Mouse (Mus musculus): ENCODE measurements around the gene Pcgf2.
A peak's percentile ranks its signal among the peaks of the same experiment; 100 is the strongest.

The Pcgf2 gene

DNA sequence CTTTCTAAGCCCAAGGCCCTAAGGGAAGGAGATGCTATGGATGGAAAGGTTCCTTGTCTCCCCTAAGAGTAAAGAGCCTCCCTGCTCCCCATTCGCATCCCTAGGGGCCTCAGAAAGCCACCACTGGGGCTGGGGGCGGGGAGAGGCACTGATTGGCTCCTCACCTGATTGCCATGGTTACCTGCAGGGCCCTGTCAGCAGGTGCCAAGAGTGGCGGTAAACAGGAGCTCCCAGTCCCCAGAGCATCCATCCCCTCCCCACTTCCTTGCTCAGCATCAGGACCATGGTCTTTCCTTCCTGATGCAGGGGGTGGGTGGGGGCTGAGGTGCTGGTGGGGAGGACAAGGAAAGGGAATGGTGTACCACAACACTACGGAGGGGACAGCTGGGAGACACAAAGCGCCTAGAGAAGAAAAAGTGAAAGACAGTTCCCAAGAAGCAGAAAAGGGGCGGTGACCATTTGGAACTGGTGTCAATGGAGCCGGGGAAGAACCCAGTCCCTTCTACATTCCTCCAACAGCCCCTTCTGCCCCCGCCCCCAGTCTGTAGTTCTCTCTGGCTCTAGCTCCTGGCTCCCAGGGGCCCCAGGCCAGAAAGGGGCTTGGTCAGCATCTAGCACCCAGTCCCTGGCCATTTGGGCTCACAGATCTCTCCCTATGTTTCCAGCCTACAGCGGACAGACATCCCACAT lies 4.4 kb downstream of the Pcgf2 start:
- DNase-seq (ENCODE audit: low spot score in 2 of 2) = peak in 1 of 2 experiments; percentile 63

DNA sequence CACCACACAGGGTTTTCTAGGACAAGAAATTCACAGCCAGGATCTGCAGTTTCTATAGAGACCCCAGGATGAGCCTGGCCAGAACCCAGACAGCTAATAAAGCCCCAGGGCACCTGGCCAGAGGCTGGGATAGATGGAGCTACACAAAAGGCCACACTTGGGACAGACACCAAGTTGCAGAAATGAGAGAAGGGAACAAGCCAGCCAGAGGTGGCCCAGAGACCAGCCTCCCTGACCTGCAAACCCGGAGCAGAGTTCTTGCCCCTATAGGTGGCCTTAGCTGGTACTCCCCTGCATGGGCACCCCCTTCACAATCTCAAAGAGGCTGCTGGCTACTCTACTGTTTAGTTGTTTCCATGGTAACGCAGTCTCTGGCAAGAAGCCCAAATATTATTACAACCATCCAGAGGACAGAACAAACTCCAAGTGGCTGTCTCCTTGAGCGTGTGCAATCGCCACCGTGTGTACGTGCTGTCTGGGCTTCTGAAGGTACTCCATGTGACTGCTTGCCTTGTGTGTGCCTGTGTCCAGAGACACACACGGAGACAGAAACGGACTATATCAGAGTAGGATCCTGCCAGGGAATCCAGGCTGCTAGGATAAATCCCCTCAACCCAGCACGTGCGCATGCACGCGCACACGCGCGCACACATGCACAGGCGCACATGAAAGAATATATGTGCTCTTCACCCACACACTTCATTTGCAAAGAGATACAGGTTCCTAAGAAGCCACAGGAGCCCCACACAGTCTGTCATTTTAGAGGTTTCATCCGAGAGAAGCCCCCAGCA lies 5.2 kb downstream of the Pcgf2 start:
- DNase-seq (ENCODE audit: low spot score in 2 of 2) = peak; percentile 60 to 72

DNA sequence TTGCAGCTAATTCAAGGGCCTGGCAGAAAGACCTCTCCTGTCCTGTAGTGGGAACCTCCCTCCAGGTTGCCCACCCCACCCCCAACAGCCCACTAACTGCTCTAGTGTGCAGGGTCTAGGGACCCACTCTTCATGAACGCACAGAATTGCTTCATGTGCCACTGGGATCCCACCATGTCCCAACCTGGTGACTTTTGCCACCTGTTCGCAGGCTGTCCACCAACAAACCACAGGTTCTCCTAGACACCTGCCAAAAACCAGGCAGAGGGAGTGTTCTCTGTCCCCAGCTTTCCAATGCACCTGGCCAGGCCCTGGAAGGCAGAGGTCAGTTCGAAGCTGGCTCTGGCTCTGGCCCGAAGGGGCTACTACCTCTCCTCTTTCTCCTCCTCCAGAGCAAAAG lies 5.9 kb downstream of the Pcgf2 start:
- no peak for DNase-seq (ENCODE audit: low spot score in 2 of 2)

DNA sequence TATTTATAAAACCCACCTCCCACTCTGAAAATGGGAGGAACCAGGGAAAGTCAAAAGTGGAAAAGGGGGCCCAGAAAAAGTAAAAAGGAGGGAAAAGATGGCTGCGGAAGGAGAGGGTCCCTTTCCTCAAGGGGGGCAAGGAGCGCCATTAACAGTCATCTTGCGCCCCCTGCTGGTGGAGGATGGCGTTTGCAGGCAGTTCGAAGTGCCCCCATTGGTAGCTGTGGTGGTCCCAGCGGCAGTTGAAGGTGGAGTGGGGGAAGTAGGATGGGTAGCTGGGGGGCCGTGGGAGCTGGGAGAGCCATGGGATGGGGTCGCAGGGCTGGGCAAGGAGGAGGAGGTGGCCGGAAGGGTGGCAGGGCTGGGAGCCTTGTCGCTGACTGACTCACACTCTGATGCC lies 10.4 kb downstream of the Pcgf2 start:
- peak; percentile 53 to 64 for DNase-seq (ENCODE audit: low spot score in 2 of 2)

DNA sequence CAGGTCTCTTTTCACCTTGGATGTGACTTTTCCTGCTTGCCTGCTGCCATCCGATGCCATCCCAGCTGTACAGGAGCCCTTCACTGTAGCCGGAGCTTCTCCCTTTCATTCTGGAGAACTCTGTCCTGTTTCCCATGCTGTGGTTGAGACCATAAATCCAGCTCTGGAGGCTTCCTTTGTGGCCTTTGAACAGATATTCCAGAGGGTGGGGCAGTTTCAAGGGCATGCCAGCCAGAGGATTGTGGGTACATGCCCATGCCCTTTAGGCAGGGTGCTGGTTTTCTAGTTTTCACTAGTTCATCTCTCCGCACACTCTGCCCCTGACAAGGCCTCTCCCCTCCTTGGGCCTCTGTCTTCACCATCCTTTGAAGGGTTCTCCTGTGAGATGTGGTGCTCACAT lies 13.2 kb downstream of the Pcgf2 start:
- DNase-seq (ENCODE audit: low spot score in 2 of 2) = no peak

DNA sequence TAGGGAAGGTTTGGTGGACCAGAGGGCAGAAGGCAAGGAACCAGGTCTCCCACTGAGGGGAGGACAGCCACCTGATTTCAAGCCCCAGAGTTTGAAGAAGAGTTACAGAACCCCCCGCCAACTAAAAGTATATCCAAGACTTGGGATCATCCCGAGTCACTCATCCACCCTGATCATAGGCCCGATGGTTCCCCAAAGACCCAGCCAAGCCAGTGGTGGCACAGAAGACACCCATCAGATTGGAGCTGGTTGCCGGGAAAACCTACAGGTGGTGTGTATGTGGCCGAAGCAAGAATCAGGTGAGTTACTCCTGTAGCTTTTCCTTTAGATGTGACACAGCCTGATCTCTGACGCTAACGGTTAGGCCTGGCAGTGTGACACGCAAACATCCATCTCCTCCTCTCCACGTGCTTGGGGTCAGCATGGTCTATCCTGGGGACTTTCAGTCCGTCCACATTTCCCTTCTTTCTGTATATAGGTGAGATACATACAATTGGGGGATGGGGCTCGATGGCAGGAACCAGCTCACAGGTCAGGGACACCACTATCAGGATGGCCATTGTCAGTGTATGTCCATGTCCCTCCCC lies 13.9 kb downstream of the Pcgf2 start:
- no peak for DNase-seq (ENCODE audit: low spot score in 2 of 2)

DNA sequence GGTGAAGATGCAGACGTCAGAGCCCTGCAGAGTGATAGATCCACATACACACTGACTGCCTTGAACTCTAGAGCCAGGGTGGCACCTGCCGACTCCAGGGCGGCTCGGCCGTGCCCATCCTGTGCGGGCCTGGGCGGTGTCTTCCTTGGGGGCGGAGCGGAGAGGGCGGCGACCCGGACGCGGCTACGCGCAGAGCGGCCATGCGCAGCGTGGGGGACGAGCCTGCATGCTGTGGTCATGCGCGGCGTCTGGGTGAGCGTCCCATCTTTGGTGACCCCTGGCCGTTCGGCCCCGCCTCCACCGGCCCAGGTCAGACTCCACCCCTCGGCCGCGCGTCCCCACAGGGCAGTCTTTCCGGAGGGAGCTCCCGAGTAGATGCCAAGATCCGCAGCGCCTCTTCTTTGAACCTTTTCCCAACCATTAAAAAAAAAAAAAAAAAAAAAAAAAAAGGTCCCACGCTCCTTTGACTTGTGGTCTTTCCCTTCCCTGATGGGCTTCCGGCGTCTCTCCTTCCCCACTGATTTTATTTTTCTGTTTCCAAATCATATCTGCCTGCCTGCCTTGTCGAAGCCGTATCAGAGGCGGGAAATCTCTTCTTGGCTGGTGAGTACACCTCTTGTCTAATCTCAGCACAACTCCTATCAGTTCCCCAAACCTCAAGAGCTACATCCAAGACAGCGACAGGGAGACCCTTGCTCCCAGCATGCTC lies 14.5 kb downstream of the Pcgf2 start, which contains the start of gene Cisd3:
TSS of gene Cisd3 (plus strand) at position 214 of the 709 bp plus-strand sequence.
- peak; percentile 71 to 81 for DNase-seq (ENCODE audit: low spot score in 2 of 2)

DNA sequence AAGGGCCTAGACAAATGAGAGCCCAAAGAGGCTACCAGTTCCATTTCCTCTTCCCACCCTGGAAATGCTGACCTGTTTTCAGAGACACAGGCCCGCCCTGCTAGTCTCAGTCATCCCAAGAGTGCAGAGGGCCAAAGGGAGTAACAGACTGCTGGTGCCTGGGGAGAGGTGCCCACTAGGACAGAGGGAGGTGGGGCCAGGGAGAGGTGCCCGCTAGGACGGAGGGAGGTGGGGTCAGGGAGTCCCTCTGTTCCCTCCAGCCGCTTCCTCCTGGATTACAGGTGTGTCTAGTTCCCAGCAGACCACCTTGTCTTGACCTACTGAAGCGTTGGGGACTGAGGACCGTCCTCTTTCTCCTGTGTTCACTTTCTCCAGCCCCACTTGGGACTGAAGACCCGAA lies 15.5 kb downstream of the Pcgf2 start:
- DNase-seq (ENCODE audit: low spot score in 2 of 2) = no peak

DNA sequence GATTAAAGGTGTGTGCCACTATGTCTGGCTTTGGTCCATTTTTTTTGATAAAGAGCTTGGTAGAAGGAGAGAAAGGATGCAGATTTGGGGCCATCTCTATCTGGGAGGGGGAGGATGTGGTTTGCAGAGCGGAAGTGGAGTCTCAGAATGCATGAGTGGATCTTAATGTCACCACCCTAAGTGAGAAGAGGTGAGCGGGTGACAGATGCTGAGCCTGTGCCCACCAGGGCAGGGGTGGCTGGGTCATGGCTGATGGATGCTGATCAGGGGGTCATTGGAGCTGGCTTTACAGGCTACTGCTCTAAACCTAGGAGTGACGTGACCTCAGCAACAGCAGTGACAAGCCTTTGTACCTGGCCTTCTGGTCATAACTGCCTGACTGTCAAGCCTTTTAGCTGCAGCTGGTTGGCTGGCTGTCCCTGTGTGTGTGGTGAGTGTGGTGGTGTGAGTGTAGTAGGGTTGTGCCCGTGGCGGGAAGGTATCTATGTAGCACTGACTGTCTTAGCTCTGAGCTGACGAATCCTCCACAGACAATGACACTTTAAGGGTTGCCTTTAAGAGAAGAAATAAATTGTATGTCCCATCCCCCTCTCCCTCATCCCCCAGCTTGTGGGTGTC lies 16.1 kb downstream of the Pcgf2 start:
- DNase-seq (ENCODE audit: low spot score in 2 of 2) = no peak

DNA sequence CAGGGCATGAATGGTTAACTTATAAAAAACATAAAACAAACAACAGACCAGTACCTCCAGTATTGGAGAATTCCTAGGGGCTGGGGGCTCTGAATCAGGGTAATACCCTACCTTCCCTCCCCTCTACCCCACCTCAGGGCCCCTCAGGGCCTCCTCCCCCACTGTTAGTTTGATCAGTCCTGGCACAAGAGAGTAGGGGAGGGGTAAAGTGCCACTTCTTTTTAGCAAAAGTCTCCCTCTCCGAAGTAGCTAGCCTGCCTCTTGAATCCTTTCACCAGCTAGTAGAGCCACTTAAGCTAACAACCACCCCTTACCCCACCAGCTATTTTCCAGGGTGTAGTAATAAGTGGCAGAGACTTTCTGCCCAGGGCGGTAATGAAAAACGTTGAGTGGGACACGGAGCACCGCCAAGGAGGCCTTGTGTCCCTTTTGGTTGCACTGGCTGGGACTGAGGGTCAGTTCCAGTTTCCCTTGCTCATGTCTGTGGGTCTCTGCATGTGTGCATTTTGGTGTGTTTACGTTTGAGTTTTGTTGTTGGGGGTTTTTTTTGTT lies 17.7 kb downstream of the Pcgf2 start:
- DNase-seq (ENCODE audit: low spot score in 2 of 2) = no peak

DNA sequence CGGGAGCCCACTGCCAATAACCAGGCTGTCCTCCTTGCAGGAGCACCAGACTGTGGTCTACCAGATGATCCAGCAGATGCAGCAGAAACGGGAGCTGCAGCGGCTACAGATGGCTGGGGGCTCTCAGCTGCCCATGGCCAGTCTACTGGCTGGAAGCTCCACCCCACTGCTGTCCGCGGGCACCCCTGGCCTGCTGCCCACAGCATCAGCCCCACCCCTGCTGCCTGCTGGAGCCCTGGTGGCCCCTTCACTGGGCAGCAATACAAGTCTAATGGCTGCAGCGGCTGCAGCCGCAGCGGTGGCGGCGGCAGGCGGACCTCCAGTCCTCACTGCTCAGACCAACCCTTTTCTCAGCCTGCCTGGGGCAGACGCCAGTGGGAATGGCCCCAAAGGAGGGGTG lies 19.9 kb downstream of the Pcgf2 start:
- no peak for DNase-seq (ENCODE audit: low spot score in 2 of 2)

DNA sequence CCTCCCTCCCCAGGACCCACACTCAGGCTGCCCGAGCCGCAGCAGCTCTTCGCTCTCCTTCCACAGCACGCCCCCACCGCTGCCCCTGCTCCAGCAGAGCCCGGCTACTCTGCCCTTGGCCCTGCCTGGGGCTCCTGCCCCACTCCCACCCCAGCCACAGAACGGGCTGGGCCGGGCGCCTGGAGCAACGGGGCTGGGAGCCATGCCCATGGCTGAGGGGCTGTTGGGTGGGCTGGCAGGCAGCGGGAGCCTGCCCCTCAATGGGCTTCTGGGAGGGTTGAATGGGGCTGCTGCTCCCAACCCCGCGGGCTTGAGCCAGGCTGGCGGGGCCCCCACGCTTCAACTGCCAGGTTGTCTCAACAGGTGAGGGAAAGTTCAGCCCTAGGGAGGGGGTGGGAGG lies 22.0 kb downstream of the Pcgf2 start:
- DNase-seq (ENCODE audit: low spot score in 2 of 2) = no peak

DNA sequence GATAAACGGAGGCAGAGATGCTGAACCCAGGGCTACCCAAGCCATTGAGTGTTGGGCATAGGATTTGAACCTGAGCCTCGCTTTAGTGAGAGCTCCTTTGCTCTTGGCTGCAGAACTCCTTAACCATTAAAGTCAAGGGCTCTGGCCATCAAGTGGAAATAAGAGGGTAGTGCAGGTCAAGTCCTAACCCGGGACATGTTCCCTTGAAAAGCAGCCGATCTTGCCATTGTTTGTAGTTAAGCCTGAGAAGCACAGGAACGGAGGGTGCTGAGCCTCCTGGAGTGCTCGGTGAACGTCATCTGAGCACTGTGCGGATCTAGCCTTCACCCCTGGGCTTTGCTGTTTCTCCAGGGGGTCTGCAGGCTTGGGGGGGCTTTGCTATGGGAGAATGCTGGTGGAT lies 22.5 kb downstream of the Pcgf2 start:
- no peak for DNase-seq (ENCODE audit: low spot score in 2 of 2)

DNA sequence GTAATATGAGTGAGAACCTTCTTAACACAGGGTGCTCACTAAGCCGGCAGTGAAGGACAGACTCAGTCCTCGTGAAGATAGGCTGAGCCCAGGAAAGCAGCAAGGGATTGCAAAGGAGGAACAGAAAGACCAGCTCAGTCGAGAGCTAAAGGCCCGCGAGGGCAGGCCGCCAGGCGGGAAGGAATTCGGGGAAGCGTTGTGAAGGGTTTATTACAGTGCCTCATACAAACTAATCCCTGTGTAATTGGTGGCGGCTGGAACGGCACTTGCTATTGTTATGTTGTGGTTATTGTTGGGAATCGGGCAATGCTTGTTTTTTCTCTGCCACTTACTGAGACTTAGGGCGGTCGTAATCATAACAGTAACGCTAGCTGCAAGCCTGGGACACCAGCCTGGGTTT lies 22.9 kb downstream of the Pcgf2 start:
- DNase-seq (ENCODE audit: low spot score in 2 of 2) = no peak

DNA sequence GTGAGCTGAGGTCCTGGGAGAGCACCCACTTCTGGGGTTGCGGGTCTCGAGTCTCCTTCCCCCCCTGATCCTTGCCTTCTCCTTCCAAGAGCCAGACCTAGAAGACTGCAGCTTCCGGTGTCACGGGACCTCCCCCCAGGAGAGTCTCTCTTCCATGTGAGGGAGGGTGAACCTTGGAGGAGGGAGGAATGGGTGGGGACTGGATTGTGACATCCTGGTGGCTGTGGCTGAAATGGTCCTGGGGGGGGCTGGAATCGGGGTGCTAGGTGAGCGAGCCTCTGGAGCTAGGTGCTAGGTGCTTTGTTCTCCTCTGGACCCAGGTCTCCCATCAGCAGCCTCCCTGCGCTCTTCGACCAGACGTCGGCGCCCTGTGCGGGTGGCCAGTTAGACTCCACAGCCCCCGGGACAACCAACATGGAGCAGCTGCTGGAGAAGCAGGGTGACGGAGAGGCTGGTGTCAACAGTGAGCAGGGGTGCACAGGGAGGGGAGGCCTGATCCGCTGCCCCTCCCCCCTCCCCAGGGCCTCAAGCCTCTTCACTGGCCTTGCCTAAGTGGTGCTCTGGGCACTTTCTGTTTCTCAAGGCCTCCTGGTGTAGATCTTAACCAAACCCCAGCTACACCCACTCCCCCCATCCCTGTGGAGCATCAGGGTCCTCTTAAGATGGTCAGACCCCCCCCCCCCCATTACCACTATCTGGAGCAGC lies 24.1 kb downstream of the Pcgf2 start:
- DNase-seq (ENCODE audit: low spot score in 2 of 2) = no peak

DNA sequence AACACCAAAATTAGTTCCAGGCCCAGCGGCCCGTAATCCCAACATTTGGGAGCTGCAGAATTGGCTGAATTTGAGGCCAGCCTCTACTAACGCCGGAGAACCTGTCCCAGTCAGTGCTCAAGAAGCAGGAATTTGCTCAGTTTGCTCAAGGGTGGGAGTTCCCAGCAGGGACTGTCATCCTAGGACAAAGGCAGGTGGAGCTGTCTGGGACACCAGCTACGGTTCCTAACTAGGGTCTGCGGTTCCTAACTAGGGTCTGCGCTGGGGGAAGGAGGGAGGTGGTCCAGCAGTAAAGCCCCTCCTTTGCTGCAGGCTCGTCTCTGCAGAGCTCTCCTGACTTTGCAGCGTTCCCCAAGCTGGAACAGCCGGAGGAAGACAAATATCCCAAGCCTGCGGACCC lies 27.1 kb downstream of the Pcgf2 start:
- no peak for DNase-seq (ENCODE audit: low spot score in 2 of 2)

DNA sequence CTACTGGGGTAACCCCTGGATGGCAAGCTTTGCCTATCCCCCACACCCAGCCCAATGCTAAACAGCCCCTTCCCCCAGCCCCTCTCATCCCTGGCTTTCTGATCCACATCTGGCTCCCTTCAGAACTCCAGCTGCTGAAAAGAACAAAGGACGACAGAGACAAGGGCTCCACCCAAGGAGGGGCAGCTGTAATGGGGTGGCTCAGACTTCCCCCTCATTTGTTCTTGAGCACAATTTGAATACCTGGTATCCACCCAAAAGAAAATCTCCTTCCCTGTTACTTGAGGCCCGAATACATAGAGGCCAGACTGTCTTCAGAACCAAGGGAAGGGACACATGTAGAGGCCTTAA lies 29.1 kb downstream of the Pcgf2 start:
- no peak for DNase-seq (ENCODE audit: low spot score in 2 of 2)

DNA sequence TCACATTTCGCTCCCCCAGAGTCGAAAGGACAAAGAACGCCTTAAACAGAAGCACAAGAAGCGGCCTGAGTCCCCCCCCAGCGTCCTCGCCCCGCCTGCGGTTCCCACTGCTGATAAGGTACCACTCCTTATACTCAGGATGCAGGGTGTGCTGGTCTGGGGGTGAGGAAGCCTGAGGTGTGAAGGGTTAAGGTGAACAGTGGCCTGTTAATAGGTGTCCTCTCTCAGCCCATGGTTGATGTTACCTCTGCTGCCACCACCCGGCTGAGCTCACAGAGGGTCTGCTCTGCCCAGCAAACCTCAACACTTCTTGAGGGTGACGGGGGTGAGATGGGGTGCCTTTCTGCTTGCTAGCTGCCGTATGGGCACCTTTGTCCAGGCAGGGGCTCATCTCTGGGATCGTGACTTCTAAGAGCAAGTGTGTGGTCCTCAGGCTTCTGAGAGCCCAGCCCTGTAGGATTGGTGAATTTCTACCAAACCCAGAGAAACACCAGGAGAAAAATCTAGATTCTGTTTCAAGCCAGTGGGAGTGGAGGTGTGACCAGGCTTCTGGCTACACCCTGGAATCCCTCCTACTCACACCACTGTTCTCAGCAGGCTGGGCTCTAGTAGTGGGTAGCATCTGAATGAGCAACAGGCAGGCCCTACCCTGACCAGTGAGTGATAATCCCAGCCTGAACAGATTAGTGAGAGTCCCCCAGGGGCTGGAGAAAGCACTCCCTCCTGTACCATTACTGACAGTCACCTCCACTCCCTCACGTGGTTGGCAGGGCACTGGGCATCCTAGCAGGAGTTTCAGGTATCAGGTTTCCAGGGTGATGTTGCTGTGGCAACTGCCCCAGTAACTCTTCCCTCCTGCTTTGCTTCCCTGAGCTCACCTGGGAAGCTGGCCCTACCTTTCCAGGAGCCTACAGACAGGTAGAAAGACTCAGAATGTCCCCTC lies 29.8 kb downstream of the Pcgf2 start:
- DNase-seq (ENCODE audit: low spot score in 2 of 2) = no peak

DNA sequence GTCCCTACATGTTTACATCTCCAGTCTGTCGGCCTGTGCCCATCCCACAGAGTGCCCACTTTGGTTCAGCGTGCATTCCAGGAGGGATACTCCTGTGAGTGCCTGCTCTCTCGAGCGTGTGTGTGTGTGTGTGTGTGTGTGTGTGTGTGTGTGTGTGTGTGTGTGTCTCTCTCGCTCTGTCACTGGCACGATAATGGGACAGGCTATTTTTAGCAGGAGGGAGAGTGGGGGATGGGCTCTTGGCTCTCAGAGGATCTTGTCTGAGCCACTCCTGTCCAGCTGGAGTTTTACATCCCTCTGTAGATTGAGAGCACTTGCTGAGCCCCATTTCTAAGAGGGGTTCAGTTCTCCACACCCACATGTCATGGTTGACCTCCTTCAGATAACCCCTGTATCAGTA lies 30.5 kb downstream of the Pcgf2 start:
- DNase-seq (ENCODE audit: low spot score in 2 of 2) = no peak

DNA sequence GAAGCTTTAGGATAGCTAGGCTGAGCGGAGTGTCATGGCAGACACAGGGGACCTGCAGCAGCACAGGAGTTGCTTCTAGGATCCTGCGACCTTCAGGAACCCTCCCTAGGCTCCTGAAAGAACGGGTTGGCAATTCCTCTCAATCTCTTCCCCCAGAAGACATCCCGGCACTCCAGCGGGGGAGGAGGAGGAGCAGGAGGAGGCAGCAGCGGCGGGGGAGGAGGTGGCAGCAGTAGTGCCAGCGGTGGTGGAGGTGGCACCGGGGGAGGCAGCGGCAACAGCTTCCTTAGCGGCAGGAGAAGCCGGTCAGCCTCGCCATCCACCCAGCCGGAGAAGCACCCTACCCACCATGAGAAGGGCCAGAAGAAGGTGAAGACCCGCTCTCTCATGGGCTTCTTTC lies 31.0 kb downstream of the Pcgf2 start:
- no peak for DNase-seq (ENCODE audit: low spot score in 2 of 2)

Measured in frontal cortex, postnatal 10 days (tissue).